Mouse (Mus musculus): ENCODE data around the gene Cdk5r2.

- TF ChIP-seq CTCF (conservative IDR thresholded peaks at IDR 0.05; ENCODE audit: low read length), result no peak
- TF ChIP-seq NANOG (IDR thresholded peaks at IDR 0.05; ENCODE audit: borderline replicate concordance, low read length), result no peak
- no peak; the same call in 1 of the 2 replicates for TF ChIP-seq POU5F1 (IDR thresholded peaks at IDR 0.05; ENCODE audit: borderline replicate concordance, low read length)
These were observed 38.0 kb upstream of the Cdk5r2 start for GRCm38 (mm10) chr1:74816612-74817199.
